Mouse (Mus musculus): ENCODE results near the gene Hapln2. TPM values are rescaled to one million over a fixed set of nuclear protein-coding genes. Genes with fewer than 3 reads are reported as not detected.

The Hapln2 gene
- polyA plus RNA-seq, 1 experiment = not detected

- no peak for DNase-seq (ENCODE audit: low read depth in 1 of 2, low spot score in 2 of 2)
- WGBS = 78% methylated on average over 18 of the region's 18 CpGs
- no peak overlapping the region for H3K4me3 ChIP-seq (ENCODE audit: extremely low read depth, insufficient read depth, insufficient read length)
- TF ChIP-seq POLR2A (IDR thresholded peaks at IDR 0.05; ENCODE audit: low read depth, low read length) (no peak), CTCF (IDR thresholded peaks at IDR 0.05; ENCODE audit: extremely low read depth, insufficient read depth, insufficient read length, insufficient replicate concordance) (no peak)
- peaks cover 10% of the 10 kb centered on the region for H3K27me3 ChIP-seq (ENCODE audit: control insufficient read depth, insufficient read depth, low read length)
- no peaks in the 10 kb centered on the region for H3K36me3 ChIP-seq (ENCODE audit: control insufficient read depth, insufficient read depth, low read length)
- no peak overlapping the region for H3K27ac ChIP-seq (ENCODE audit: insufficient read depth, low read length)
- H3K4me1 ChIP-seq (ENCODE audit: control insufficient read depth, insufficient read depth, insufficient read length) = no peaks in the 10 kb centered on the region
Observed at GRCm38 (mm10) chr3:88005822-88006786, 21.3 kb downstream of the Hapln2 start.

GRCm38 (mm10) chr3:88002291-88002976 lies 24.9 kb downstream of the Hapln2 start:
- H3K27me3 ChIP-seq (ENCODE audit: control insufficient read depth, insufficient read depth, low read length) = peaks cover 31% of the 10 kb centered on the region
- no peak for DNase-seq (ENCODE audit: low read depth in 1 of 2, low spot score in 2 of 2)

GRCm38 (mm10) chr3:88000816-88001595 lies 26.4 kb downstream of the Hapln2 start:
- Histone ChIP-seq H3K4me1 (ENCODE audit: control insufficient read depth, insufficient read depth, insufficient read length) (peaks cover 4% of the 10 kb centered on the region; the same call in 1 of the 2 replicates), H3K36me3 (ENCODE audit: control insufficient read depth, insufficient read depth, low read length) (no peaks in the 10 kb centered on the region), H3K27me3 (ENCODE audit: control insufficient read depth, insufficient read depth, low read length) (peaks cover 38% of the 10 kb centered on the region), H3K4me3 (ENCODE audit: extremely low read depth, insufficient read depth, insufficient read length) (no peak overlapping the region), H3K27ac (ENCODE audit: insufficient read depth, low read length) (no peak overlapping the region)
- no peak for TF ChIP-seq CTCF (IDR thresholded peaks at IDR 0.05; ENCODE audit: extremely low read depth, insufficient read depth, insufficient read length, insufficient replicate concordance)
- no peak for TF ChIP-seq POLR2A (IDR thresholded peaks at IDR 0.05; ENCODE audit: low read depth, low read length)
- no peak for DNase-seq (ENCODE audit: low read depth in 1 of 2, low spot score in 2 of 2)
- 22% methylated on average over 11 of the region's 11 CpGs for WGBS

More at GRCm38 (mm10) chr3:88002291-88002976, 24.9 kb downstream of the Hapln2 start:
- WGBS = 8% methylated on average over 17 of the region's 17 CpGs
- no peak overlapping the region for H3K4me3 ChIP-seq (ENCODE audit: extremely low read depth, insufficient read depth, insufficient read length)
- TF ChIP-seq POLR2A (IDR thresholded peaks at IDR 0.05; ENCODE audit: low read depth, low read length) = no peak
- TF ChIP-seq CTCF (IDR thresholded peaks at IDR 0.05; ENCODE audit: extremely low read depth, insufficient read depth, insufficient read length, insufficient replicate concordance) = no peak
- H3K4me1 ChIP-seq (ENCODE audit: control insufficient read depth, insufficient read depth, insufficient read length) = 0 out of 2 replicates have a peak, but pooled peaks cover 4% of the 10 kb centered on the region
- no peak overlapping the region for H3K27ac ChIP-seq (ENCODE audit: insufficient read depth, low read length)
- no peaks in the 10 kb centered on the region for H3K36me3 ChIP-seq (ENCODE audit: control insufficient read depth, insufficient read depth, low read length)

- Histone ChIP-seq H3K4me3 (ENCODE audit: extremely low read depth, insufficient read depth, insufficient read length) (no peak within 1 kb of the TSS; the same call in 1 of the 2 replicates), H3K27me3 (ENCODE audit: control insufficient read depth, insufficient read depth, low read length) (peaks cover 38% of the 10 kb centered on the region), H3K36me3 (ENCODE audit: control insufficient read depth, insufficient read depth, low read length) (no peaks in the 10 kb centered on the region), H3K4me1 (ENCODE audit: control insufficient read depth, insufficient read depth, insufficient read length) (peaks cover 4% of the 10 kb centered on the region; the same call in 1 of the 2 replicates), H3K27ac (ENCODE audit: insufficient read depth, low read length) (no peak within 1 kb of the TSS)
- DNase-seq (ENCODE audit: low read depth in 1 of 2, low spot score in 2 of 2) = no peak
- WGBS = 2% methylated on average over 38 of the region's 39 CpGs
- TF ChIP-seq CTCF (IDR thresholded peaks at IDR 0.05; ENCODE audit: extremely low read depth, insufficient read depth, insufficient read length, insufficient replicate concordance) = no peak
- TF ChIP-seq POLR2A (IDR thresholded peaks at IDR 0.05; ENCODE audit: low read depth, low read length) = no peak
Observed at GRCm38 (mm10) chr3:88000181-88000580, 27.2 kb downstream of the Hapln2 start, which contains the start of gene Bcan. Gene Bcan (minus strand): TSS chr3:88000230.

DNA sequence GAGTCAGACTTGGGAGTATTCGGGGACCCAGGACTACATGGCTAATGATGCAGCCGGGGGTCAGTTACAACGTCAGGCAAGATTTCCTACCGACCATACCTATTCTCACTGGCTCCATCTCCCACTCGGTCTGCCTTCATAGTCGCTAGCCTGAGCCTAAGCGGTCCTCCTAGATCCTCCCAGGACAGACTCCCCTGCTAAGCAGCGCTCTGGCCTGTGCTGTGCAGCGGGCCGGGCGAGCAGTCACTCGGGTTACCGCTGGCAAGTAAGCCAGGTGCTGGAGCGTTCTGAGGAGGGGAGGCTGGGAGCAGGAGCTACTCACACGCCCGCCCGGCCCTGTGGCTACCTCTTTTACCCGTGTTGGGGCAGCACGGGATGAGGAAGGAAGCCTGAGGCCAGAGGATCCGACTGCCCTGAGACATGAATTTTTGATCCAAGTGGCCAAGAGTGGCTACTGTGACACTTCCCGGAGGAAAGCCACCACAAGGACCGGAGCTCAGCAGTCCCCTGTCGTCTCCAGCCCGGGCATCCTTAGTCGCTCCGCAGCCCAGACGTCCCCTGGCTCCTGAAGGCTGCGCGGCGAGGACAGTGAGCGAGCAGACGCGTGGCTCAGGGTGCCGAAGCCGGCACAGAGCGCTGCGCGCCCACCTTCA lies 28.0 kb downstream of the Hapln2 start:
- 3% methylated on average over 38 of the region's 38 CpGs for WGBS
- H3K4me3 ChIP-seq (ENCODE audit: extremely low read depth, insufficient read depth, insufficient read length) = no peak overlapping the region

GRCm38 (mm10) chr3:87998747-87999146 lies 28.6 kb downstream of the Hapln2 start:
- Histone ChIP-seq H3K36me3 (ENCODE audit: control insufficient read depth, insufficient read depth, low read length) (no peaks in the 10 kb centered on the region), H3K27ac (ENCODE audit: insufficient read depth, low read length) (no peak overlapping the region), H3K4me3 (ENCODE audit: extremely low read depth, insufficient read depth, insufficient read length) (no peak overlapping the region), H3K27me3 (ENCODE audit: control insufficient read depth, insufficient read depth, low read length) (peaks cover 38% of the 10 kb centered on the region), H3K4me1 (ENCODE audit: control insufficient read depth, insufficient read depth, insufficient read length) (peaks cover 4% of the 10 kb centered on the region; the same call in 1 of the 2 replicates)
- no peak for DNase-seq (ENCODE audit: low read depth in 1 of 2, low spot score in 2 of 2)
- WGBS = 3% methylated on average over 7 of the region's 7 CpGs
- TF ChIP-seq CTCF (IDR thresholded peaks at IDR 0.05; ENCODE audit: extremely low read depth, insufficient read depth, insufficient read length, insufficient replicate concordance) (no peak), POLR2A (IDR thresholded peaks at IDR 0.05; ENCODE audit: low read depth, low read length) (no peak)

More for the DNA sequence above, 28.0 kb downstream of the Hapln2 start:
- peaks cover 4% of the 10 kb centered on the region; the same call in 1 of the 2 replicates for H3K4me1 ChIP-seq (ENCODE audit: control insufficient read depth, insufficient read depth, insufficient read length)
- peaks cover 38% of the 10 kb centered on the region for H3K27me3 ChIP-seq (ENCODE audit: control insufficient read depth, insufficient read depth, low read length)
- no peaks in the 10 kb centered on the region for H3K36me3 ChIP-seq (ENCODE audit: control insufficient read depth, insufficient read depth, low read length)
- H3K27ac ChIP-seq (ENCODE audit: insufficient read depth, low read length) = no peak overlapping the region
- TF ChIP-seq CTCF (IDR thresholded peaks at IDR 0.05; ENCODE audit: extremely low read depth, insufficient read depth, insufficient read length, insufficient replicate concordance) (no peak), POLR2A (IDR thresholded peaks at IDR 0.05; ENCODE audit: low read depth, low read length) (no peak)
- no peak for DNase-seq (ENCODE audit: low read depth in 1 of 2, low spot score in 2 of 2)

Measured in spleen, adult 2 months (tissue).